Mouse (Mus musculus) activated CD4-positive, CD25-positive, alpha-beta regulatory T cell, adult 4 months (primary cell): ENCODE results near the gene Wfdc10. TPM values are rescaled to one million over a fixed set of nuclear protein-coding genes. Genes with fewer than 3 reads are reported as not detected.
"Not testable (repeated sequence)": the region's sequence is repeated elsewhere in the genome, so short reads cannot be mapped to it uniquely, and the experiment has no call there.

Experiments
- ATAC-seq: one replicate; pipeline ENCODE4 v1.8.0; 2017
- polyA plus RNA-seq, 2 experiments: library from polyadenylated mRNA; unstranded; fragments of 100-300 nt; shearing (Covaris generic); gene quantifications; one replicate each; pipeline ENCODE4 v1.2.1; 2017

The Wfdc10 gene
- not detected for polyA plus RNA-seq

DNA sequence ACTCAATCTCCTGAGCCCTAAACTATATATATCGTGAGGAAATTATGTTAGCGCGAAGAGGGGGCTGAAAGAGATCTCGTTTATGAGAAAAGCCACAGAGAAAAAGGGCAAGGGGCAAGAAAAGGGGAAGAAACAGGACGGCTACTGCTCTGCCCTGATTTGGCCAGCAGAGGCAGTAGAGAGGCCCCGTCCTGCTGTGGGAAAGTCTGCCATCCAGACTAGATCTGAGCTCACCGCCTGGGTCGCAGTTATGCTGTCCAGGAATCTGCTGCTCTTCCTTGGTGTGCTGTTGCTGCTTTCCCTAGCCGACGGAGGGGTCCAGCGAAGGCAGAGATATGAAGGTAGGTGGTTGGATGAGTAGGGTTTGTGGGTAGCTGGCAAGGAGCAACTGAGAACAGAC is at the start of gene Wfdc10:
Gene Wfdc10 (plus strand): TSS at position 189 of the 400 bp plus-strand sequence.
- no peak for ATAC-seq

DNA sequence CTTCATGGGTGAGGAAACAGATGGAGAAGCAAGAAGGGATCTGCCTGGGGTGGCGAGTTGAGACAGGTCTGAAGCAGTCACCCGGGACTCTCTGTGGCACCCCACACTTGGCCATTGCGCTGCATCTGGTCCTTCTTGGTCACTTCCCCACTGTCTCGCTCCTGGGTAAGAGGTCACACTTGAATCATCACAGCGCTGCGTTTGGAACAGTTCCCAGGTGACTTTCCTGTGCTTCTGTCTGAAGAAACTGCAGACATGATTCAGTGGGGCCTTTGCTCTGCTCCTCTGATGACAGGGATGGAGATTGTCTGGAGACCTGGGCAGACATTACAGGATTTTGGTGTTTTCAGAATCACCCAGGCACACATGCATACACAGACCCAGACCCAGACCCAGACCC is 47.1 kb upstream of the Wfdc10 start:
- ATAC-seq: no peak

DNA sequence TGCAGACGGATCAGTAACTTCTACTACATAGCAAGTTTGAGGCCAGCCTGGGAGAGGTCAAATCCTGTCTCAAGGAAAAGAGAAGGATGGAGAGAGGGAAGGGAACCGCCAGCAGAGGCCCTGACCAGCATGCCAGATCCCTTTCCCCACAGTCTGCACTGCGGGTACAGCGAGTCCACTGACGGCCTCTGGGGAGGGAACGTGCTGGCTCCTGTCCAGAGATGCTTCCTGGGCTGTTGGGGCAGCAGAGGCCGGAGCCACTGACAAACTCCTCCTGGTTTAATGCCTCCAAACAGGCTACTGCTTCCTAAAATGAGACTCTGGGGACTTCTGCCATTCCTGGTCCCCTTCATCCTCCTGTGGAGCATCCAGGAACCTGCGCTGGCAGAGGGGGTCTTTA is 42.4 kb upstream of the Wfdc10 start, which contains the start of the genes Wfdc6b and Wfdc8:
Gene Wfdc6b (plus strand): TSS at position 52 of the 400 bp plus-strand sequence.
Gene Wfdc8 (minus strand): TSS at position 156 of the 400 bp plus-strand sequence.
- not testable (repeated sequence) for ATAC-seq

DNA sequence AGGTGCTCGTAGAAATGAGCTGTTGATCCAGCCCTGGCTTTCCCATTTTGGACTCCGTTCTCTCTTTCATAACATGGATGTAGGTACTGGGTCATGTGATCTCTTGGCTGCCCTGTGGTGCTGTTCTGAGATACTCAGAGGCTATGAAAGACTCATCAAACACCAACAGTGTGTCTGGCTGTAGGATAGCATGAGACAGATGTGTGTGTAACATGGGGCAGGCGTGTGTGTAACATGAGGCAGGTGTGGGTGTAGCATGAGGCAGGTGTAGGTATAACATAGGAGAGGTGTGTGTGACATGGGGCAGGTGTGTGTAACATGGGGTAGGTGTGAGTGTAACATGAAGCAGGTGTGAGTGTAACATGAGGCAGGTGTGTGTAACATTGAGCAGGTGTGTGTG is 40.5 kb upstream of the Wfdc10 start:
- no peak for ATAC-seq

DNA sequence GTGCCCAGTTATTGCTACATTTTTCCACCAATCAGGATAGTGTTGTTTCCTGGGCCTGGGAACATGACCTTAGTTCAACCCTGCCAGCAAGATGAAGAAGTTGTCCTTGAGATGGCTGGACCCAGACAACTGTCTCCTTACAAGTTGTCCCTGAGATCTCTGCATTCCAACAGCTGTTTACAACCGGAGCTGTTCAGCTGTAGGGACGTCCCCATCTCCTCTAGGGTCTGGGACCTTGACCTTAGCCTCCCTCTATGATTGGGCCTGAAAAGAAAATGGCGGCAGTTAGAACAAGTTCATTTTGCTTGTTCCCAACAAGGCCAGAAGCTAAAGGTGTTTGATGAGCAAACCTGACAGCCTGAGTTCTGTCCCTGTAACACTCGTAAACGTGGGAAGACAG is 36.8 kb upstream of the Wfdc10 start:
- no peak for ATAC-seq

DNA sequence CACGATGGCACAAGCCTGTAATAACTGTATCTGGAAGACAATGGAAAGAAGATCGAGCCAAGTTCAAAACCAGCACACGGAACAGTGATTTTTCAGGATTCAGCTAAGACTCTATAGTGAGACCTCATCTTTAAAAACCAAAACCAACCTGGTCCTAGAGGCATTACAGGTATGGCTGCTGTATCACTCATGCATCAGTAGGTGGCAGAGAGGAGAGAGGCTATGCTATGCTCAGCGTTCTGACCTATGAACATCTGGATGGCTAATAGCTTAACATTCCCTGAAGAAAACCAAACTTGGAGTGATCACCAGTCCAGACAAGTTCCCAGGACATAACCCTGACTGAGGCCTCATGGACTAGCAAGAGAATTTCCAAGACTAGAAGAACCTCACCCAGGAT is 34.1 kb upstream of the Wfdc10 start:
- no peak for ATAC-seq

DNA sequence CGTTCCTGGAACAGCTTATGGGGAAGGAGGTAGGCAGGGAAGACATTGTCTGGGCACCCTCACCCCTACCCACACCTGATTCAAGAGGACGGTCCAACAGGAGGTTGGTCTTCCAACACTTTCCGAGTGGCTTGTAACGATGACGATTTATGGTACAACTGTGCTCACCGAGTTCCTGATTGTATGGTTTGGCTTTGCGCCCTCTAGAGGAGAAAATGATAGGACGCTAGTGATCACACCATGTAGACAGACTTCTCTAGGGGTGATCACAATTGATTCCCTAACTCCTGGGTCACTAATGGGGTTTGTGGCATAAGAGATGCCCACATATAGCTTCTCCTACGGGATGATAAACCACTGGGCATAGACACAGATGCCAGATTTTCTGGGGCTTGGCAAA is 20.6 kb upstream of the Wfdc10 start:
- ATAC-seq: no peak

DNA sequence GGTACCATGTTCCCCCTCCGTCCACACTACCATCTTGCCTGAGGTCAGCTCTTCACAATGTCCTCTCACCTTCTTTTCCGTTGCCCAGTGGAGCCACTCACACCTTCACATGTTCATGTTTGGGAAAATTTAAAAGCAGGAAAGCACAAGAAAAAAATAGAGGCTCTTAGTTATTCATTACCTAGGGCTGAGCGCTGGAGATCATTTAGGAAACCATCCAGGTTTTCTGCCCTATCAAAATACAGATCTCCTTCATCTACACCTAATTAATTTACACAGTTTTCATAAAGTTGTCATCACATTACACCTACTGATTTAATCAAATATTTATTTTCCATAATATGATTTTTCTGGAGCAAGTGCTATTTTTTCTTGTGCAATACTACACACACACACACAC is 17.1 kb upstream of the Wfdc10 start, which contains the start of gene Wfdc16:
Gene Wfdc16 (minus strand): TSS at position 101 of the 400 bp plus-strand sequence.
- ATAC-seq: no peak

DNA sequence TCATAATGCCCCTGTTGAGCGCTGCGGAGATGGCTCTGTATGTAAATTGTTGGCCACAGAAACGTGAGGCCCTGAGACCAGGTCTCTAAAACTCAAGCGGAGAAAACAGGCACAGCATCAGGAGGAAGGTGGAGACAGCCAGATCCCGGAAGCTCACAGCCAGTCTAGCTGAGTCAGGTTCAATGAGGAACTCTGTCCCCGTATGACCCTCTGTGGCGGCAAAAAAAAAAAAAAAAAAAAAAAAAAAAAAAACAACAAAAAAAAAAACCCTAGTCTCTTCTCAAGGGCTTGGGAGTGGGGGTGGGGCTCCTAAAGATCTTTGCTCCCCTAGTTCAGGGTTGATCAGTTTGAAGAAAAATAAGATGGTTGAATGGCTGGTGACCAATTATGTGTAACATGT is 14.7 kb upstream of the Wfdc10 start:
- no peak for ATAC-seq

DNA sequence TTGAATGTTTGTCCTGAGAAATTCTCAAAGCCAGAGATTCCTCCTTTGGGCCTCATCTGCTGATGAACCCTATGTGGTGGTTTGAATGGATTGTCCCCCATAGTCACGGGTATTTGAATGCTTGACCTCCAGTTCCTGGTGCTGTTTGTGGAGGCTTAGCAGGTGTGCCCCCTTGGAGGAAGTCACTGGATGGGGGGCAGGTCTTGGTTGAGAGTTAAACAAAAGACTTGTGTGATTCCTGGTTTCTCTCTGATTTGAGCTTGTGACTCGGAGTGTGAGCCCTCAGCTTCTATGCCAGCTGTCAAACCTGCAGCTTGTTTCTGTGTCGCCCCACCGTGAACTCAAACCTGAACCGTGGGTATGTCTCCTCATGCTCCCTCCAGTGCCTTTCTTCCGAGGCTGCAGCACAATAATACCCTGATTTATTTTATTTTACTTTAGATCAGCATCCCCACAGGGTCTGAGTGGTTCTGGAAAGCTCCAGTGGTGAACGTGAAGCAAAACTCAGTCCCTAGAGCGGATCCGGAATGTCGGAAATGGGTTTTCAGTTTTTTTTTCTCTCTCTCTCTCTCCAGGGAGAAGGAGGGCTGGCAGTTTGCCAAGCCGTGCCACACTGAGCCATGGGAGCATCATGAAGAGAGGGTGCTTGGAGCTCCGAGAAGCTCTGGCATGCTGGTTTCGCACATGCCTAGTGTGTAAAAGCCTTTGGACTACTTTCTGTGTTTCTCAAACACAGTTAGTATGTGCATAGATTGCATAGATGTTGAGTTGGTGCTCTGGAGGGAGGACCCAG is 13.8 kb upstream of the Wfdc10 start:
- ATAC-seq: no peak

DNA sequence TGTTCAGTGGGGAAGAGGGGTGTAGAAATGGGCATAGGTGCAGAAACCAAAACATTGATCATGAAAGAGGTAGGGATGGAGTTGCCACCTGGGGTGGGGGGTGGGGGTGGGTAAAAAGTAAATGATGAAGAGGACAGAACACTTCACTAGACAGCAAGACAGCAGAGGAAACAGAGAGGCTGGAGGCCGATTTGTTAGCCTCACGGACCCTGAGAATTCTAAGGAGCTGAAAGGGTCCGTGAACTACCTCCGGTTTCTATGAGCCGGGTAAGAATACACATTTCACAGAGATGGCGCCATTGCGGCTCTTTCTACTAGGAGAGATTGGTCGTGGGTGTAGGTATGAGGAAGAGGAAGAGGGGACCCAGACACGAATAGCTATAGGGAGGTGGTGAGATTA is 637 bp downstream of the Wfdc10 start, which contains the start of gene Wfdc9:
Gene Wfdc9 (minus strand): TSS at position 101 of the 400 bp plus-strand sequence.
- no peak for ATAC-seq

DNA sequence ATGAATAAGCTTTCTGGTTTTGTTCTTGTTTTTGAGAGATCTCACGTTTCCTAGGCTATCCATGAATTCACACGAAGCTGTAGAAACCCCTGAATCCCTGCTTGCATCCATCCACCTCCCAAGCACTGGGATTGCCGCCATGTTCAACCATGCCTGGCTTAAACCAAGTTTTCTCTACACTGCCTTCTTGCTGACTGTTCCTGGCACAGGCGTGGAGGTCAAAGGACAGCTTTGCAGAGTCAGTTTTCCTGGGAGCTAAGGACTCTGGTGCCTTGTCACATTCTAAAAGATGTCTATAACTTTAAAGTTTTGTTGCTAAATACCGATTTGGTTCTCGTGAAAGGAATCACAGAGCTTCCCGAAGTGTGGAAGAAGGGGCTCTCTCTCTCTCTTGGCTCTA is 9.0 kb downstream of the Wfdc10 start:
- no peak for ATAC-seq

DNA sequence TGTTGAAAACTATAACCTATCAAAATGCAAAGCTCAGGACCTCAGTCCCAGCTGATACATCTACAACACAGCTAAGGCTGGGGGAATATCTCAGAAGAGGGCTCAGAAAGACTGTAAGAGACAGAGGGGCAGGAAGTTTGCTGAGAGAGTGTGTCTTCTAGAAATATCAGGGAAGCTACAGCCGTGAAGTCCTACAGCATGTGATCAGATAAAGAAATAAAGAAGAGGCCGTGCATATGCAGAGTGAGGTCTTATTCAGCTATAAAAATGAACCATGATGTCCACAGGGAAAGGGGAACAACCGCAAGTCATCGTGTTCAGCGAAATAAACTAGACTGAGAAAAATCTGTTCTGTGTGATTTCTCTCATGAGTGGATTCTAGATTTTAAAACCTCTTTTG is 14.4 kb downstream of the Wfdc10 start:
- ATAC-seq: no peak

DNA sequence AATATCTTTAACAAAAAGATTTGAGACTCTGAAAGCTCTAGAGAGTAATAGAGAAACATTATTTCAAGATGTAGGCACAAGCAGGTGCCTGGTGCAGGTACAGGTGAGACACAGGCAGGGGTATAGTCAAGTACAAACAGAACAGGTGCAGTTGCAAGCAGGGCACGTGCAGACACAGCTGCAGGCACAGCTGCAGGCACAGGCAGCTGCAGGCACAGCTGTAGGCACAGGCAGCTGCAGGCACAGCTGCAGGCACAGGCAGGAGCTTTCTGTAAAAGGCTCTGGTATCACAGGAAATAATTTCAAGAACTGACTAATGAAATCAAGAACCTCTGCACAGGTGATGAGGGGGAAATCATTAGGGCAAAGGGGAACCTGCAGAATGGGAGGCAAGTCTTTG is 15.1 kb downstream of the Wfdc10 start:
- ATAC-seq: no peak

DNA sequence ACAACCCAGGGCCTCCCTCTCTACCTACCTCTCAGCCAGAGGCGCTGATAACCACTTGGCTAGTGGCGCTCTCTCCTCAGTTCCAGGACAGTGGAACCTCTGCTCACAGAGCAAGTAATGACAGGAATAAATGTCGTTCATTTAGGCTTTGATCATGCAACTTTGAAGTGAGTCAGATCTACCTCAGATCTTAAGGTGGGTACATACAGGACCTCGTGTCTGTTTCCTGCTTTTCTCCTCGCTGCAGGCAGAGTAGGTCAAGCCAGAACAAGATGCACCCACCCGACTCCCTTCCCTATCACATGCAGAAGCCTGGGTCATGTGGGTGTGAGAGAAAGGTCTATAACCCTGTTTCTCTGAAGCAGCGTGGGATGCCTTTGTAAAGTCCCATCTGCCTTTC is 18.1 kb downstream of the Wfdc10 start, which contains the start of gene Wfdc11:
Gene Wfdc11 (minus strand): TSS at position 101 of the 400 bp plus-strand sequence.
- ATAC-seq: no peak

DNA sequence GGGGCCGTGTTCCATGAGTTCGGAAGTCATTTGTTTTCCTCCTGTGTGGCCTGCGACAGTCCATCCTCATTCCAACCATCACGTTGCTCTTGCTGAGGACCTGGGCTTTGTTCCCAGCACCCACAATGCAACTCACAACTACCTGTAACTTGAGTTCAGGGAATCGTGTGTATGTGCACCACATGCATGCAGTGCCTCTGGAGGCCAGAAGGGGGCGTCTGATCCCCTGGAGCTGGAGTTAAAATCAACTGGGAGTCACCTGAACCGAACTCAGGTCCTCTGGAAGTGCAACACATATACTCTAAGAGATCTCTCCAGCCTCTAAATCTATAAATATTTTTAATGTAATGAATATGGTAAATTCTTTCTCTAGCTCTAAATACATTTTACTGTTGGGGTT is 20.3 kb downstream of the Wfdc10 start:
- no peak for ATAC-seq

DNA sequence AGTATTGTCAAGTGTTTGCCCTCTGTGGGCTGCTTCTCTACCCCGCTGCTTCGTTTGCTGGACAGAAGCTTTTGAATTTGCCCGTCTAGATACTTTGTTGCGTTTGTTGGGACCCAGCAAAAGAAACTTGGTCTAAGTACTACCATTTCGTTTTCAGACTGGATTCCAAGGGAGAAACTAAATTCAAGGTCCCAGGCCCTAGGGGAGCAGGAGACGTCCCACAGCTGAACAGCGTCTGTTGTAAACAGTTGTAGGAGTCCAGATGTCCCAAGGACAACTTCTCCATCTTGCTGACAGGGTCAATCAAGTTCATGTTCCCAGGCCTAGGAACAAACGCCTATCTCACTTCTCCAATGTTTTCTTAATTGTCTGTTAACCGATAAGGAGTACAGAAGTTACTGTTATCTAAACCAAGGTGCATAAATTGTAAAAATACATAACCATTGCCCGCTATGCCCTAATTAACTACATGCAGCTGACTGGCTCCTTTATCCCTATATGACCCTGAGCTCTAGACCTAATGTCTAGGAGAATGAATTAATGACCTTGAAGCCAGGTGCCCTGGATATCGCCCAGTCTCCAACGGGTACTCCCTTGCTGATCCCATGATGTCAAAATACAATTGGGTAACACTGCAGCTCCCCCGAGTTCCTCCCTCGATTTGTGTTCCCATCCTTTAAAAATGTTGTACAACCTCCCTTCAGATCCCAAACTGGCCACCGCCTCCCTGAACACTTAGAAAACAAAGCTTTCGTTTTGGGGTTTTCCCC is 21.3 kb downstream of the Wfdc10 start:
- no peak for ATAC-seq

DNA sequence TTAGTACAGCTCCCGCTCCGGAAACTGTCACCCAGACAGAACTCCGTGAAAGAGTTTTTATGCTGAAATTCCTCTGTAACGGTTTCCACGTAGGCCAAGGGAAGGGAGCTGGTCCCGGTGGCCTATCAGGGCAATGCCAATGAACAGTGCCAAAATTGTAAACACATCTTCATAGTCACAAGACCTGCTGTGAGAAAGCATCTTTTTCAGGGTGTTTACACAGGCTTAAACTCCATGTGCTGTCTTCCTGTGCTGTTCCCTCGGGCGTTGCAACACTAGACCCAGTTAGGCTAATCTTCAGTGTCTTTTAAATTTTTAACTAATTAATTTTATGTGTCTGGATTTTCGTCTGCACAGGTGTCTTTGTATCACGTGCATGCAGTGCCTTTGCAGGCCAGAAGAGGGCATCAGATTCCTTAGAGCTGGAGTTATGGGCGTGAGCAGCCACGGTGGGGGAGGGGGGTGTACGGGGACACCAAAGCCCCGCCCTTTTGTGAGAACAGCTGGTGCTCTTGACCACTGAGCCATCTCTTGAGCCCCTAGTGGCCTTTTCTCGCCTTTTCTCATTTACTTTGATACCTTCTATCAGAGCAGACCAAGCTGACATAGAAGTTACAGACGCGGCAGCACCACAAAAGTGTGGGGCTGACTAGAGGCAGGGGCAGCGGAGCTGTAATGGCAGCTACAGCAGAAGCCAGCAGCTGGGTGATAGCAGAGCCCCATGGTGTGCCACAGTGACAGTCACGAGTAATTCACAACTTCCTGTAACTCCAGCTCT is 23.2 kb downstream of the Wfdc10 start:
- no peak for ATAC-seq

DNA sequence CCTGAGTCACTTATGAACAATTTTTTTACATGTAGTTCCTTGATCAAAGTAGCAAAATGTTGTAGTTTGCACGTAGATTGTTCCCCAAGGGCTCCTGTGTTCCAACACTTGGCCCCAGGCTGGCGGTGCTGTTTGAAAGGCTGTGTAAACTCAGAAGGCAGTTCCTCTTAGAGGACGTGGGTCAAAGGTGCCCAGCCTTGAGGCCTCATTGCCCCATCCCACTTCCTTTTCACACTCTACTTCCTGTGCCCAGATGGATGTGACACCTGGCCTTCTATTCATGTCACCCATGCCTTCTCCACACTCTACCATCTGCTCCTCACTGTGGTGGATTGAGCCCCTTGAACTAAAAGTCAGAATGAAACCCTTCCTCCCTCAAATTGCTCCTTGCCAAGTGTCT is 24.1 kb downstream of the Wfdc10 start:
- ATAC-seq: no peak

DNA sequence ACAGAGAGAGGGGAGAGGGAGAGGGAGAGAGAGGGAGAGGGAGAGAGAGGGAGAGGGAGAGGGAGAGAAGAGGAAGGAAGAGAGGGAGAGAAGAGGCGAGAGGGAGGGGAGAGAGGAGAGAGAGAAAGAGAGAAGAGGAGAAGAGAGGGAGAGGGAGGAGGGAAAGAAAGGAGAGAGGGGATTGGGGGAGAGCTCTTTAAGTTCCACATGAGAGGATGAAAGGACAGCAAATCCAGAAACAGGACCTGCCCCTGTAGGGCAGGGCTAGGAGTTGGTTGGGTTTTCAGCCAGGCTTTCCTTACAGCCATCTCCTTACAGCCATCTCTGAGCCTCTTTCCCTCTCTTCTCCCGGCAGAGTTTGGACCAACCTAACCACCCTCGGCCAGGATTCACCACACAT is 29.0 kb downstream of the Wfdc10 start, which contains the start of gene Wfdc13:
Gene Wfdc13 (plus strand): TSS at position 301 of the 400 bp plus-strand sequence.
- no peak for ATAC-seq

DNA sequence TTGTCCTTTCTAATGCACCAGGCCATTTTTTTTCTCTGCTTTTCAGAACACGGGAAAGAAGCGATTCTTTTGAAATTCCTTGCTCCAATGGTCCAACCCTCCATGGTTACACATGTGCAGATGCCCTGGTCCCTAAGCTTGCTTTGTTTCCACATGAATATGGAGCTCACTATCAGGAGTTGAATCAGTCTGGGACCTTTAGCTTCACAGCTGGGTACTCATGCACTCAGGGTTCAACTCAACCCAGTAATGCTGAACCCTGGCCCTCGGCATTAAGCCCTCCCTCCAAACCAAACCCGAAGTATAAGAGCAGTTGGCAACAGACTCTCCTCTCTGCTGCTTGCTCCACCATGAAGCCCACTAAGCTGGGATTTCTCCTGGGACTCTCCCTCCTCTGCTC is 42.4 kb downstream of the Wfdc10 start, which contains the start of gene Spint4:
Gene Spint4 (plus strand): TSS at position 301 of the 400 bp plus-strand sequence.
- ATAC-seq: no peak

DNA sequence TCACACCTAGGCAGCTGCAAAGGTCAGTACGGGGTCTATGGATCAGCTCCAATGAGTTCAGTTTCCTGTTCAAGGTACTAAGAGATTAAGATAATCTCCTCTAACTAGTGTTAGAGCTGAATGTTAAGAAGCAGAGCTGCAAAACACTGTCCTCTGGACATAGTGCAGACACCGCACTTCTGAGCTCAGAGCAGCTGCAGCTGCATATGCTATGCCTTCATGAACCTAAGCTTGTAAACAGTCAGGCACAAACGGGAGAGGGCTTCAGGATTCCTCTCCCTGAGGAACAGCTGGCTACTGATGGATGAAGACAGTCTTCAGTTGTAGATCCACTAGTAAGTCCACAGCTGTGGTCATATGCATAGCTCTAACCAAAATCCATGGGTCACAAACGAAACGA is 45.1 kb downstream of the Wfdc10 start:
- ATAC-seq: no peak

DNA sequence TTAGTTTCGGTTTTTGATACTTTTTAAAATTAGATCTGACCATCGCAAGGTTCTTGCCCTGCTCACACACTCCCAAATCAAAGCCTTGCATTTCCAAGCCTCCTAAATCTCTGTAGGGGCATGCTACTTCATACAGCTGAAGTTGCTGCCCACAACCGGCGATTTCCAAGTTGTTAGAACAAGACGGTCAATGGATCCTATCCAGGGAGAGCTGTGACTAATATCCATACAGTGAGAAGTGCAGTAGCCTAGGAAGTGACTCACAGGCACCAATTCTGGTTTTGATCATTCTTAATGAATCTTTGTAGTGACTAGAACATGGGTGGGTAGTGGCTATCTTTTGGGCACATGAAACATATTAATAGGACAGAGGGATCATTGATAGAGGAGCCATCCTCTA is 45.9 kb downstream of the Wfdc10 start:
- ATAC-seq: no peak
